Mouse (Mus musculus) heart, postnatal 0 days (tissue): ENCODE measurements around the gene 2010300C02Rik. TPM values are rescaled to one million over a fixed set of nuclear protein-coding genes. Genes with fewer than 3 reads are reported as not detected.
A peak's percentile ranks its signal among the peaks of the same experiment; 100 is the strongest.

Experiments
- ATAC-seq: fragments of 200-750 bp; cut with Nextera tagmentation; 2 replicates; pipeline ENCODE4 v1.8.0; 2017; ENCODE audit warnings: low read depth, moderate number of reproducible peaks, moderate library complexity; ENCODE audit not compliant: insufficient read depth
- DNase-seq: peaks from one replicate; pipeline ENCODE4 v3.0.0-alpha.2; 2016; ENCODE audit warnings: low spot score
- H3K27ac ChIP-seq: fragments of 300-500 bp; sonication (generic); 2 replicates; pipeline ENCODE4 v1.5.1; 2014; ENCODE audit warnings: low read depth, mild to moderate bottlenecking
- H3K27me3 ChIP-seq: fragments of 300-500 bp; sonication (generic); 2 replicates; pipeline ENCODE4 v1.6.1; 2014; ENCODE audit warnings: low read length, mixed read lengths; ENCODE audit not compliant: control insufficient read depth, insufficient read depth
- H3K36me3 ChIP-seq: fragments of 300-500 bp; sonication (generic); replicated peaks from 2 replicates; pipeline ENCODE4 v1.6.1; 2014; ENCODE audit warnings: low read length, mixed read lengths; ENCODE audit not compliant: control insufficient read depth, insufficient read depth
- H3K4me1 ChIP-seq: fragments of 300-500 bp; sonication (generic); 2 replicates; pipeline ENCODE4 v1.6.1; 2014; ENCODE audit warnings: antibody characterized with exemption; ENCODE audit not compliant: control insufficient read depth, insufficient read depth
- H3K4me2 ChIP-seq: fragments of 300-500 bp; sonication (generic); 2 replicates; pipeline ENCODE4 v1.6.1; 2014; ENCODE audit warnings: low read depth, mild to moderate bottlenecking, low read length, moderate library complexity
- H3K4me3 ChIP-seq: fragments of 300-500 bp; sonication (generic); 2 replicates; pipeline ENCODE4 v1.5.1; 2014; ENCODE audit warnings: low read depth, low read length
- H3K9ac ChIP-seq: fragments of 300-500 bp; sonication (generic); replicated peaks from 2 replicates; pipeline ENCODE4 v1.6.1; 2014; ENCODE audit warnings: low read depth, low read length, mixed read lengths
- H3K9me3 ChIP-seq: fragments of 300-500 bp; sonication (generic); replicated peaks from 2 replicates; pipeline ENCODE4 v1.6.1; 2016; ENCODE audit warnings: low read length; ENCODE audit not compliant: control insufficient read depth
- CTCF ChIP-seq: IDR thresholded peaks from 2 replicates; pipeline ENCODE4 v1.5.1; 2016; ENCODE audit warnings: antibody characterized with exemption, control low read depth, low read depth
- EP300 ChIP-seq: IDR thresholded peaks from 2 replicates; pipeline ENCODE4 v1.6.1; 2016; ENCODE audit warnings: antibody characterized with exemption, low read depth
- WGBS: fragments of 180-500 bp; shearing (Covaris S2); extraction: QIAGEN DNeasy Blood & Tissue Kit; methylation state at CpG from one replicate; pipeline ENCODE4 v1.1.7; 2014; 5-methylcytosine and 5-hydroxymethylcytosine counted together
- polyA plus RNA-seq: library from polyadenylated mRNA; unstranded; fragments of >200 nt; fragmentation: Nextera tagmentation; extraction: Ambion mirVana; gene quantifications from 2 replicates; pipeline ENCODE4 v1.2.1, GENCODE M21; 2015
- total RNA-seq: library from RNA; depleted of rRNA; stranded (reverse); fragments of >200 nt; gene quantifications from 2 replicates; pipeline ENCODE4 v1.2.3, GENCODE M21; 2014; ENCODE audit warnings: low replicate concordance

2010300C02Rik gene
- total and polyA plus RNA-seq, 2 experiments from 2014 or later, result 0.46 to 1.0 TPM

DNA sequence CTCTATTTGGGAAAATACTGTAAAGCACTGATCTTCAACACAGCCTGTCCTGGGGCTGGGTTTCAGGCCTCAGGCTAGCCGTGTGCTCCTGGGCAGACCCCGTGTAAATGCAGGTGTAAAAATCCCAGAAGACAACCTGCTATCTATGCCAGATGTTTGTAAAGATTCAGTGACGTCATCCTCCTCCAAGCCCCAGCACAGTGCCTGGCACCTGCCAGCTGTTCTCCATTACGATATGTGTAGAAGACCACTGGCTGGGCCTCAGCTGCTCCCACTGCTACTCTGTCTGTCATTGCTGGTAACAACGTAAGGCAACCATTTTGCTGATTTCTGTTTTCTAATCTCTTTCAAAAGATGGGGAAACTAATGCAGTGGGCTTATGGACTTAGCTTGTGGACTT lies 102.8 kb downstream of the 2010300C02Rik start:
- Histone ChIP-seq H3K4me3 (no peak overlapping the region), H3K36me3 (no peaks in the 10 kb centered on the region), H3K4me1 (0 out of 2 replicates have a peak, but pooled peaks cover 11% of the 10 kb centered on the region), H3K9me3 (no peaks in the 10 kb centered on the region), H3K27me3 (no peaks in the 10 kb centered on the region), H3K9ac (no peak overlapping the region), H3K4me2 (no peak overlapping the region), H3K27ac (no peak overlapping the region)
- TF ChIP-seq CTCF (no peak), EP300 (no peak)
- WGBS, result 72% methylated on average over 5 of the region's 5 CpGs
- DNase-seq (no peak), ATAC-seq (no peak)

DNA sequence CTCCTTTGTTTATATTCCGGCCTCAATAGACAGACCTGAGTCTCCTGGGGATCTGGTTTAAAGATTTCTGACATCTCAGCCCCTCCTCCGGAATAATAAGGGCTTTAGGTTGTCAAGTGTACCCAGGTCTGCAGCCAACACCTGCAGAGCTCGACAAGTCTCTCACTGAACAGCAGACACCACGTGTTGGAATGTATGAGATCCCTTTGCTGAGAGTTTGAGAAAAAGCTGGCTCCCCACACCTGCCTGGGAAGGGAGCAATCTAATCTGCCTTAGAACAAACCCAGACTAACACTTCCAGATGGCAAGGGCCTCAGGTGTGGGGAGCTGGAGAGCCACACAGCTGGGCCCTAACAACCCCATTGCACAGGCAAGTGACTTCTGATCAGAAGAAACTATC lies 103.3 kb downstream of the 2010300C02Rik start:
- no peak overlapping the region for H3K9ac ChIP-seq
- no peaks in the 10 kb centered on the region for H3K27me3 ChIP-seq
- 40% methylated on average over 4 of the region's 4 CpGs for WGBS
- no peaks in the 10 kb centered on the region for H3K9me3 ChIP-seq
- H3K4me2 ChIP-seq, result no peak overlapping the region
- DNase-seq (no peak), ATAC-seq (no peak)
- H3K27ac ChIP-seq, result no peak overlapping the region
- no peak overlapping the region for H3K4me3 ChIP-seq
- TF ChIP-seq CTCF (no peak), EP300 (no peak)
- H3K36me3 ChIP-seq, result no peaks in the 10 kb centered on the region
- H3K4me1 ChIP-seq, result 0 out of 2 replicates have a peak, but pooled peaks cover 11% of the 10 kb centered on the region

DNA sequence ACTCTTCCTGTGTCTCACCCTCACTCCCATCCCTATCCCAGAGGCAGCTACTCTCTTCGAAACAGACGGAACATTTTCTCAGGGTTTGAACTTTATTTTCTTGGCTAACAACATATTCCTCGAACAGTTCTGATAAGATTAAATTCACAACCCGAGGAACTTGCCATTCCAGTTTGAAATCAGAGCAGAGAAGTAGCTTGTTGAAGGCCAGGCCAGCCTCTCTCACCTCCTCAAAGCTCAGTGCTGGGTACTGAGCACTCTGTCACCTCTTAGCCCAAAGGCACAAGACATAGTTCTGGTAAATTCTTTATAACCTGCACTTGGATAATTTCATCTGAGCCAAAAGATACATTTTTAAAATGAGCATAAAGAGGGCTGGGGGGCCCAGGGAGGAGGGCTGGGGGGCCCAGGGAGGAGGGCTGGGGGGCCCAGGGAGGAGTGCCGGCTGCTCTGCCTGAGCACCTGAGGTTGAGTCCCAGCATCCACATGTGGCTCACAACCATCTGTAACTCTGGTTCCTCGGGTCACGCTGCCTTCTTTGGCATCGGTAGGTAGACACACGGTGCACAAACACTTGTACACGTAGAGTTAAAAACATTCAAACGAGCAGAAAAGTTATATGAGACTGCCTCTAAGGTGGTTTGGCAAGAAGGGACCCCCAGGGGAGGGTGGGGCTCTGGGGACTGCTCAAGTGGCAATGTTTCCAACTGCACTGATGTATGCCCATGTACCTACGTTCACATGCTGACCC lies 104.4 kb downstream of the 2010300C02Rik start:
- WGBS, result 64% methylated on average over 12 of the region's 12 CpGs
- H3K9me3 ChIP-seq, result no peaks in the 10 kb centered on the region
- peak overlapping the region; percentile 1; the same call in 1 of the 2 replicates for H3K27ac ChIP-seq
- H3K27me3 ChIP-seq, result no peaks in the 10 kb centered on the region
- no peak overlapping the region for H3K4me2 ChIP-seq
- H3K4me1 ChIP-seq, result 0 out of 2 replicates have a peak, but pooled peaks cover 11% of the 10 kb centered on the region
- TF ChIP-seq EP300 (no peak), CTCF (no peak)
- no peak overlapping the region for H3K9ac ChIP-seq
- no peaks in the 10 kb centered on the region for H3K36me3 ChIP-seq
- no peak overlapping the region for H3K4me3 ChIP-seq
- no peak for ATAC-seq
- no peak for DNase-seq

GRCm38 (mm10) chr1:37614836-37615235 lies 105.0 kb downstream of the 2010300C02Rik start:
- ATAC-seq, result no peak
- Histone ChIP-seq H3K9ac (no peak overlapping the region), H3K4me1 (0 out of 2 replicates have a peak, but pooled peaks cover 11% of the 10 kb centered on the region), H3K27ac (peak overlapping the region; percentile 1; the same call in 1 of the 2 replicates), H3K4me2 (peak overlapping the region; percentile 20; the same call in 1 of the 2 replicates), H3K9me3 (no peaks in the 10 kb centered on the region), H3K36me3 (no peaks in the 10 kb centered on the region), H3K4me3 (no peak overlapping the region), H3K27me3 (no peaks in the 10 kb centered on the region)
- TF ChIP-seq CTCF, result no peak
- TF ChIP-seq EP300, result no peak
- 18% methylated on average over 7 of the region's 7 CpGs for WGBS
- no peak for DNase-seq

- H3K4me2 ChIP-seq, result peak overlapping the region; percentile 20; the same call in 1 of the 2 replicates
- 0 out of 2 replicates have a peak, but pooled peaks cover 11% of the 10 kb centered on the region for H3K4me1 ChIP-seq
- 46% methylated on average over 15 of the region's 15 CpGs for WGBS
- no peak overlapping the region for H3K27ac ChIP-seq
- H3K4me3 ChIP-seq, result no peak overlapping the region; the same call in 1 of the 2 replicates
- no peaks in the 10 kb centered on the region for H3K36me3 ChIP-seq
- no peak for ATAC-seq
- no peaks in the 10 kb centered on the region for H3K9me3 ChIP-seq
- no peaks in the 10 kb centered on the region for H3K27me3 ChIP-seq
- TF ChIP-seq CTCF (no peak), EP300 (no peak)
- no peak for DNase-seq
- H3K9ac ChIP-seq, result no peak overlapping the region
These were observed 105.8 kb downstream of the 2010300C02Rik start for GRCm38 (mm10) chr1:37614130-37614529.

GRCm38 (mm10) chr1:37611032-37611431 lies 108.9 kb downstream of the 2010300C02Rik start:
- no peak overlapping the region for H3K9ac ChIP-seq
- no peaks in the 10 kb centered on the region for H3K9me3 ChIP-seq
- DNase-seq (no peak), ATAC-seq (no peak)
- no peak overlapping the region for H3K4me2 ChIP-seq
- WGBS, result 68% methylated on average over 6 of the region's 6 CpGs
- no peaks in the 10 kb centered on the region for H3K36me3 ChIP-seq
- TF ChIP-seq CTCF (no peak), EP300 (no peak)
- H3K4me1 ChIP-seq, result 0 out of 2 replicates have a peak, but pooled peaks cover 11% of the 10 kb centered on the region
- H3K27ac ChIP-seq, result no peak overlapping the region
- H3K27me3 ChIP-seq, result no peaks in the 10 kb centered on the region
- H3K4me3 ChIP-seq, result no peak overlapping the region
